Mouse (Mus musculus) lung, postnatal 0 days (tissue): ENCODE measurements around the gene Dqx1. TPM values are rescaled to one million over a fixed set of nuclear protein-coding genes. Genes with fewer than 3 reads are reported as not detected.

ENCODE experiments used
- ATAC-seq: fragments of 200-750 bp; cut with Nextera tagmentation; 2 replicates; pipeline ENCODE4 v1.8.0; 2017; ENCODE audit warnings: moderate library complexity
- DNase-seq: peaks from one replicate; pipeline ENCODE4 v3.0.0-alpha.2; 2016; ENCODE audit warnings: low spot score
- H3K27ac ChIP-seq: fragments of 300-500 bp; sonication (generic); 2 replicates; pipeline ENCODE4 v1.5.1; 2014; ENCODE audit warnings: antibody characterized with exemption, mild to moderate bottlenecking, low read length, mixed read lengths
- H3K27me3 ChIP-seq: fragments of 300-500 bp; sonication (generic); replicated peaks from 2 replicates; pipeline ENCODE4 v1.6.1; 2014; ENCODE audit warnings: low read length, mixed read lengths; ENCODE audit not compliant: insufficient read depth
- H3K36me3 ChIP-seq: fragments of 300-500 bp; sonication (generic); 2 replicates; pipeline ENCODE4 v1.6.1; 2014; ENCODE audit warnings: low read length, mixed read lengths; ENCODE audit not compliant: insufficient read depth
- H3K4me1 ChIP-seq: fragments of 300-500 bp; sonication (generic); 2 replicates; pipeline ENCODE4 v1.6.1; 2014; ENCODE audit warnings: antibody characterized with exemption, low read depth, low read length, mixed read lengths; ENCODE audit not compliant: insufficient read depth
- H3K4me2 ChIP-seq: fragments of 300-500 bp; sonication (generic); replicated peaks from 2 replicates; pipeline ENCODE4 v1.6.1; 2014; ENCODE audit warnings: low read depth, mild to moderate bottlenecking, low read length, moderate library complexity, mixed read lengths
- H3K4me3 ChIP-seq: fragments of 300-500 bp; sonication (generic); 2 replicates; pipeline ENCODE4 v1.5.1; 2014; ENCODE audit warnings: low read depth, low read length
- H3K9ac ChIP-seq: fragments of 300-500 bp; sonication (generic); replicated peaks from 2 replicates; pipeline ENCODE4 v1.6.1; 2014; ENCODE audit warnings: low read depth, mild to moderate bottlenecking
- H3K9me3 ChIP-seq: fragments of 300-500 bp; sonication (generic); 2 replicates; pipeline ENCODE4 v1.6.1; 2016; ENCODE audit warnings: low read length, mixed read lengths
- CTCF ChIP-seq: IDR thresholded peaks from 2 replicates; pipeline ENCODE4 v1.5.1; 2016; ENCODE audit warnings: antibody characterized with exemption, mild to moderate bottlenecking
- EP300 ChIP-seq: IDR thresholded peaks from 2 replicates; pipeline ENCODE4 v1.6.1; 2016; ENCODE audit warnings: antibody characterized with exemption, mild to moderate bottlenecking, control low read depth
- WGBS: fragments of 180-500 bp; shearing (Covaris S2); extraction: QIAGEN DNeasy Blood & Tissue Kit; methylation state at CpG from one replicate; pipeline ENCODE4 v1.1.7; 2014; 5-methylcytosine and 5-hydroxymethylcytosine counted together
- polyA plus RNA-seq: library from polyadenylated mRNA; unstranded; fragments of >200 nt; fragmentation: Nextera tagmentation; extraction: Ambion mirVana; gene quantifications from 2 replicates; pipeline ENCODE4 v1.2.1, GENCODE M21; 2015

Dqx1 gene
- polyA plus RNA-seq, 1 experiment from 2014 or later = 1.9 TPM

DNA sequence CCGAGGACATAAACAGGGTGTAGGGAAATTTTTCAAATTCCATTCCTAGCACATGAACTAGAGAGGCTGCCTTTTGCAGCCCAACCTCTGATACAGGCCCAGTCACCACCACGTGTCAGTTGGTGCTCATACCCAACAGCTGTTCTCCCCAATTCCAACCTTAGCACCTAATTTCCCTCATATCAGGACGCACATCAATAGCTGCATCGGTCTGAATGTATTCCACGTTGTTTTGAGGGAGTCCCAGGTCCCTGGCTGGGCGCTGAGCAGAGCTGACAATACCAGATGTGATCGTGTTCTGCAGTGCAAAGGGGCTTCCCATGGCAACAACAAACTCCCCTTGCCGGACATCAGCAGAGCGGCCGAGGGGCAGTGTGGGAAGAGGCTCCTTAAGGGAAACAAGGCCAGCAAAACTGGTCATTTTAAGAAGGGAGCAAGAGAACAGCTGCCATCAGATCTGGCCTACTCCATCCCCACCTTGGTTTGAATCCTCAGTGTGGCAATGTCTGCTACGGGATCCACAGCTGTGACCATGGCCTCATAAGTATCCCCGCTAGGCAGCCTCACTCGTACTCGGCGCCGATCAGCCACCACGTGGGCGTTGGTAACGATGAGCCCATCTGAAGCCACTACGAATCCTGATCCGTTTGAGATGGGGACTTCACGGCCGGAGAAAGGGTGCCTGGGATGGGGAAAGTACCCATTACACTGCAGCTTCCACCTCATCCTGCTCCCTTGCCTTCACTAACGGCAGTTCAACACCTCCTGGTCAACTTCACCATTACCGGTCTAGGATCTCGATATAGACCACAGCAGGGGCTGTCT, 4.3 kb upstream of the Dqx1 start:
- Histone ChIP-seq H3K4me2 (peak overlapping the region; percentile 99), H3K27ac (peak overlapping the region; percentile 60), H3K4me1 (peaks cover 19% of the 10 kb centered on the region), H3K27me3 (no peaks in the 10 kb centered on the region), H3K4me3 (peak overlapping the region; percentile 74), H3K9ac (peak overlapping the region; percentile 65), H3K9me3 (no peaks in the 10 kb centered on the region), H3K36me3 (0 out of 2 replicates have a peak, but pooled peaks cover 8% of the 10 kb centered on the region)
- DNase-seq (peak; percentile 62), ATAC-seq (no peak)
- TF ChIP-seq EP300 = no peak
- TF ChIP-seq CTCF = 0 out of 2 replicates have a peak, but pooled peaks have one; percentile 1
- WGBS = 1% methylated on average over 26 of the region's 26 CpGs

DNA sequence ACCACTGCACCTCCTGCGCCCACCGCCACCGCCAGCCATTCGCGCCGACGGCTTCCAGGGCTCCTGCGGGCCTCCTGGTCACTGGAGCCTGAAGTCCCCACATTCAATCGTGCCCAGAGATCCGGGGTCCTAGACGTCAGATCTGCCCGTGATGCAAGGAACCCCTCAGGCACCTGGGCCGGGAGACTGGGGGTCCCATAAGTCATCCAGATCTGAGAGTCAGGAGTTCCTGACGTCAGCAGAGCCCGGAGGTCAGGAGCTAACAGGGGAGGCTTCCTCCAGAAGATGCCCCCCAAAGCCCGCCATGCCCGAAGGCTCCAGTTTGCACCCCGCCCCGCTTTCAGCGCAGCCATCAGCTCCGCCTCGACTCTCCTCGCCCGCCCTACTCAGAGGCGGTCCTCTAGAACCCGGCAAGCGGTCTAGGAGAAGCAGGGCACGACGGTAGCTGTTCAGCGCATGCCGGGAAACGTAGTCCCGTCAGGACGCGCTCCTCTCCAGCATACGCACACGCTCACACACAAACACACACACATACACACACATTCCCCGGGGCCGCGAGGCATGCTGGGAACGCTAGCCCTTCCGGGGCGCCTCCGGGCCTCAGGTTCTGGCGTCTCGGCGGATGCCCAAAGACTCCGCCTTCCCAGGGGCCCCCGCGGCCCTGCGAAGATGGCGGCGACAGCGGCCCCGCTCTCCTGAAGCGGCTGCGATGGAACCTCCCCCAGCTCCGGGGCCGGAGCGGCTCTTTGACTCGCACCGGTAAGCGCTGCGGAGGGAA, 3.4 kb upstream of the Dqx1 start, which contains the start of gene Aup1:
Gene Aup1 (plus strand): TSS at position 448 of the 778 bp plus-strand sequence.
- peak within 1 kb of the TSS; percentile 99 for H3K4me2 ChIP-seq
- WGBS = under 1% methylated on average over 52 of the region's 64 CpGs
- ATAC-seq (peak; percentile 97), DNase-seq (peak; percentile 98)
- H3K9ac ChIP-seq = peak within 1 kb of the TSS; percentile 91
- H3K4me3 ChIP-seq = peak within 1 kb of the TSS; percentile 74
- TF ChIP-seq EP300 = peak; percentile 73
- no peak for TF ChIP-seq CTCF
- H3K27me3 ChIP-seq = no peaks in the 10 kb centered on the region
- peak within 1 kb of the TSS; percentile 93 for H3K27ac ChIP-seq
- no peaks in the 10 kb centered on the region for H3K9me3 ChIP-seq
- peaks cover 19% of the 10 kb centered on the region for H3K4me1 ChIP-seq
- H3K36me3 ChIP-seq = 0 out of 2 replicates have a peak, but pooled peaks cover 8% of the 10 kb centered on the region

DNA sequence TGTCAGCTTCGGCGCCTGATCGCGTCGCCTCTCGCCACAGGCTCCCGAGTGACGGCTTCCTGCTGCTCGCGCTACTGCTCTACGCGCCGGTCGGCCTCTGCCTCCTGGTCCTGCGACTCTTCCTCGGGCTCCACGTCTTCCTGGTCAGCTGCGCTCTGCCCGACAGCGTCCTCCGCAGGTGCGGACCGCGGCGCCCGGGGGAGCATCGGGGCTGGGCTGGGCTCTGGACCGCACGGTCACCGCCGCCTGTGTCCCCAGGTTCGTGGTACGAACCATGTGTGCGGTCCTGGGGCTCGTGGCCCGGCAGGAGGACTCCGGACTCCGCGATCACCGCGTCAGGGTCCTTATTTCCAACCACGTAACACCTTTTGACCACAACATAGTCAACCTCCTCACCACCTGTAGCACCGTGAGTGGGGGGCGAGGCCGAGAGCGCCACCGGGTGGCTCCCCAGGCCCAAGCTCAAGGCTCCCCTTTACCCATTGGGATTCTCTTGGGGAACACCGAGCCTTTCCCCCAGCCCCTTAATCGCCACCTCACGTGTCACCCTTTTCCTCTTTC, 2.7 kb upstream of the Dqx1 start, which contains the start of gene Htra2:
Gene Htra2 (minus strand): TSS at position 403 of the 561 bp plus-strand sequence.
- no peaks in the 10 kb centered on the region for H3K9me3 ChIP-seq
- TF ChIP-seq CTCF (peak; percentile 63), EP300 (no peak)
- H3K27me3 ChIP-seq = no peaks in the 10 kb centered on the region
- H3K4me1 ChIP-seq = peaks cover 19% of the 10 kb centered on the region
- peak within 1 kb of the TSS; percentile 91 for H3K9ac ChIP-seq
- H3K4me2 ChIP-seq = peak within 1 kb of the TSS; percentile 99
- H3K27ac ChIP-seq = peak within 1 kb of the TSS; percentile 93
- H3K4me3 ChIP-seq = peak within 1 kb of the TSS; percentile 74
- ATAC-seq = peak; percentile 24
- H3K36me3 ChIP-seq = 0 out of 2 replicates have a peak, but pooled peaks cover 8% of the 10 kb centered on the region
- under 1% methylated on average over 50 of the region's 50 CpGs for WGBS
- DNase-seq = peak; percentile 33

DNA sequence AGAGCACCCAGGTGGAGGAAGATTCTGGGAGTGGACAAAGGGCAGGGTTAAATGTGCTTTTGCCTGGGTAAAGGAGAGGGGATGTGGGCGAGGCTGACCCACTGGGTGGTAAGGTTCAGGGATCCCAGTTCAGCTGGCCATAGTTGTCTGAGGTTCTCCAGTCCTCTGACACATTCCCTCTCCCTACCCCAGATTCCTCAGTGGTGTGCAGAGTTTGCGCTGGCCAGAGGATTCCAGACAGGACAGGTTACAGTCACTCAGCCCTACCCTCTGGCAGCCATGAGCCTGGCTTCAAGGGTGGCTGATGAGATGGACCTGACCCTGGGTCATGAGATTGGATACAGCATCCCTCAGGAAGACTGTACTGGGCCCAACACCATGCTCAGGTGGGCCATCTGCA, 1.1 kb downstream of the Dqx1 start:
- H3K4me3 ChIP-seq = no peak overlapping the region
- no peak overlapping the region for H3K27ac ChIP-seq
- no peak overlapping the region for H3K4me2 ChIP-seq
- H3K4me1 ChIP-seq = peaks cover 7% of the 10 kb centered on the region; the same call in 1 of the 2 replicates
- peaks cover 13% of the 10 kb centered on the region; the same call in 1 of the 2 replicates for H3K27me3 ChIP-seq
- H3K9me3 ChIP-seq = no peaks in the 10 kb centered on the region
- 0 out of 2 replicates have a peak, but pooled peaks cover 8% of the 10 kb centered on the region for H3K36me3 ChIP-seq
- ATAC-seq (no peak), DNase-seq (no peak)
- 88% methylated on average over 2 of the region's 2 CpGs for WGBS
- TF ChIP-seq CTCF (no peak), EP300 (no peak)
- no peak overlapping the region for H3K9ac ChIP-seq

DNA sequence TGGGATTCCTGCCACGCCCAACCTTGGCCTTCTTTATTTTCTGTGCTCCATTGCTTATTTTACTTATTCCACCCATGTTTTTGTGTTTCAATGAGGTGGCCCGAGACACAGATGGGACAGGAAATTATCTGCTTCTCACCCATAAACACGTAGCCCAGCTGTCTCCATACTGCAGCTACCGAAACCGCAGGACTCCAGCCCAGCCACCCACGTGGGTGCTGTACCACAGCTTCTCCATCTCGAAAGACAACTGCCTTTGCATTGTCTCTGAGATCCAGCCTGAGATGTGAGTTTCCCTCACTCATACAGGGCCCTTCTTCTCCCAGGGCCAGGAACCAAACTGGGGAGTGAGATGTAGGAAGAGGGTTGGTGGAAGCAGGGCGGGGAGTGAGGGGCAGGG, 8.4 kb downstream of the Dqx1 start:
- H3K4me2 ChIP-seq = no peak overlapping the region
- H3K4me3 ChIP-seq = no peak overlapping the region; the same call in 1 of the 2 replicates
- DNase-seq (no peak), ATAC-seq (no peak)
- H3K9ac ChIP-seq = no peak overlapping the region
- no peaks in the 10 kb centered on the region for H3K9me3 ChIP-seq
- TF ChIP-seq CTCF = no peak
- TF ChIP-seq EP300 = no peak
- H3K4me1 ChIP-seq = peaks cover 3% of the 10 kb centered on the region; the same call in 1 of the 2 replicates
- no peak overlapping the region for H3K27ac ChIP-seq
- H3K36me3 ChIP-seq = no peaks in the 10 kb centered on the region
- H3K27me3 ChIP-seq = peaks cover 76% of the 10 kb centered on the region
- WGBS = 30% methylated on average over 8 of the region's 8 CpGs
